Mouse (Mus musculus) lung, adult 2 months (tissue): ENCODE results near the gene Nab2.

Experiments used
- CTCF ChIP-seq: fragments of 200-500 bp; IDR thresholded peaks from 2 replicates; pipeline ENCODE4 v1.5.1; 2011; ENCODE audit warnings: mild to moderate bottlenecking, low read length, control low read depth; ENCODE audit not compliant: insufficient read depth
- POLR2A ChIP-seq: fragments of 200-500 bp; IDR thresholded peaks from 2 replicates; pipeline ENCODE4 v1.6.1; 2011; ENCODE audit warnings: low read depth, mild to moderate bottlenecking, control low read depth, low read length, borderline replicate concordance; ENCODE audit errors: extremely low read depth

GRCm38 (mm10) chr10:127675859-127676398 lies 7.6 kb upstream of the Nab2 start:
- TF ChIP-seq POLR2A: no peak
- no peak for TF ChIP-seq CTCF
